Mouse (Mus musculus): ENCODE measurements at regions not wholly inside any gene's neighbourhood (a gene's known extent, or its start where the extent isn't known, plus 50 kb on each side); places are given as distances from the start of the nearest gene placed in this dataset.
"Not testable (repeated sequence)": the region's sequence is repeated elsewhere in the genome, so short reads cannot be mapped to it uniquely, and the experiment has no call there.

GRCm38 (mm10) chr9:31642169-31642568, 177.9 kb upstream of the Tmem45b start:
- Histone ChIP-seq H3K4me3 (ENCODE audit: control insufficient read depth, low read depth, low read length) (no peak overlapping the region), H3K27me3 (ENCODE audit: control insufficient read depth, insufficient read depth, low read length) (no peaks in the 10 kb centered on the region), H3K36me3 (ENCODE audit: control insufficient read depth, insufficient read depth, low read length) (no peaks in the 10 kb centered on the region), H3K27ac (ENCODE audit: control insufficient read depth, insufficient read depth, low read depth, low read length) (no peak overlapping the region), H3K4me1 (ENCODE audit: control insufficient read depth, insufficient read depth, low read length) (no peaks in the 10 kb centered on the region)
- no peak for TF ChIP-seq CTCF (IDR thresholded peaks at IDR 0.05; ENCODE audit: control insufficient read depth, insufficient read depth, insufficient replicate concordance, low read depth, low read length)
- no peak for TF ChIP-seq POLR2A (IDR thresholded peaks at IDR 0.05; ENCODE audit: control insufficient read depth, low read depth, low read length)

DNA sequence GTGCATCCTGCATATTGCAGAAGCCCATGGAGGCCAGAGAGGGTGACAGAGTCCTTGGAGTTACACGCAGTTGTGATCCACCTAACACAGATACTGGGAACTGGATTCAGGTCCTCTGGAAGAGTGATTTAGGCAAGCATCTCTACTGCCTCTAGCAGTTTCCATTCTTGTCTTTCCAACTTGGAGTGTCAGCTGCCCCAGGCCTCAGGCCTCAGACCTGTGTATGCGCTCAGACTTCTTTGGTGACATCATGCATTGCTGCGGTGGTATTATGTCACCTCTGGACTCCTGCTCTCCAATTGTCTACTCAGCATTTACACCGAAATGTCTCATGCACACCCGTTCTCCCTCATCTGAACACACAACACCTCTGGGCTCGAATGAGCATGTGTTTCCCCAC, 164.0 kb upstream of the Tmem45b start:
- Histone ChIP-seq H3K36me3 (ENCODE audit: control insufficient read depth, insufficient read depth, low read length) (no peaks in the 10 kb centered on the region), H3K4me1 (ENCODE audit: control insufficient read depth, insufficient read depth, low read length) (no peaks in the 10 kb centered on the region), H3K27ac (ENCODE audit: control insufficient read depth, insufficient read depth, low read depth, low read length) (no peak overlapping the region), H3K4me3 (ENCODE audit: control insufficient read depth, low read depth, low read length) (no peak overlapping the region), H3K27me3 (ENCODE audit: control insufficient read depth, insufficient read depth, low read length) (no peaks in the 10 kb centered on the region)
- TF ChIP-seq POLR2A (IDR thresholded peaks at IDR 0.05; ENCODE audit: control insufficient read depth, low read depth, low read length) (no peak), CTCF (IDR thresholded peaks at IDR 0.05; ENCODE audit: control insufficient read depth, insufficient read depth, insufficient replicate concordance, low read depth, low read length) (no peak)

- H3K36me3 ChIP-seq (ENCODE audit: control insufficient read depth, insufficient read depth, low read length); H3K27ac ChIP-seq (ENCODE audit: control insufficient read depth, insufficient read depth, low read depth, low read length); H3K27me3 ChIP-seq (ENCODE audit: control insufficient read depth, insufficient read depth, low read length); H3K4me3 ChIP-seq (ENCODE audit: control insufficient read depth, low read depth, low read length); H3K4me1 ChIP-seq (ENCODE audit: control insufficient read depth, insufficient read depth, low read length): not testable (repeated sequence)
Measured at GRCm38 (mm10) chr9:31621553-31621952, 157.3 kb upstream of the Tmem45b start.

GRCm38 (mm10) chr9:31619344-31619743, 155.1 kb upstream of the Tmem45b start:
- Histone ChIP-seq H3K4me1 (ENCODE audit: control insufficient read depth, insufficient read depth, low read length) (no peaks in the 10 kb centered on the region), H3K27me3 (ENCODE audit: control insufficient read depth, insufficient read depth, low read length) (no peaks in the 10 kb centered on the region), H3K36me3 (ENCODE audit: control insufficient read depth, insufficient read depth, low read length) (no peaks in the 10 kb centered on the region), H3K4me3 (ENCODE audit: control insufficient read depth, low read depth, low read length) (no peak overlapping the region), H3K27ac (ENCODE audit: control insufficient read depth, insufficient read depth, low read depth, low read length) (no peak overlapping the region)
- TF ChIP-seq POLR2A (IDR thresholded peaks at IDR 0.05; ENCODE audit: control insufficient read depth, low read depth, low read length) (no peak), CTCF (IDR thresholded peaks at IDR 0.05; ENCODE audit: control insufficient read depth, insufficient read depth, insufficient replicate concordance, low read depth, low read length) (no peak)

- H3K27ac ChIP-seq (ENCODE audit: control insufficient read depth, insufficient read depth, low read depth, low read length) = no peak overlapping the region
- TF ChIP-seq CTCF (IDR thresholded peaks at IDR 0.05; ENCODE audit: control insufficient read depth, insufficient read depth, insufficient replicate concordance, low read depth, low read length) = no peak
- no peak for TF ChIP-seq POLR2A (IDR thresholded peaks at IDR 0.05; ENCODE audit: control insufficient read depth, low read depth, low read length)
- no peaks in the 10 kb centered on the region for H3K4me1 ChIP-seq (ENCODE audit: control insufficient read depth, insufficient read depth, low read length)
- no peak overlapping the region for H3K4me3 ChIP-seq (ENCODE audit: control insufficient read depth, low read depth, low read length)
- no peaks in the 10 kb centered on the region for H3K27me3 ChIP-seq (ENCODE audit: control insufficient read depth, insufficient read depth, low read length)
- H3K36me3 ChIP-seq (ENCODE audit: control insufficient read depth, insufficient read depth, low read length) = no peaks in the 10 kb centered on the region
Measured at GRCm38 (mm10) chr9:31614250-31614945, 150.1 kb upstream of the Tmem45b start.

- no peak overlapping the region for H3K27ac ChIP-seq (ENCODE audit: control insufficient read depth, insufficient read depth, low read depth, low read length)
- TF ChIP-seq POLR2A (IDR thresholded peaks at IDR 0.05; ENCODE audit: control insufficient read depth, low read depth, low read length) (no peak), CTCF (IDR thresholded peaks at IDR 0.05; ENCODE audit: control insufficient read depth, insufficient read depth, insufficient replicate concordance, low read depth, low read length) (no peak)
- no peaks in the 10 kb centered on the region for H3K36me3 ChIP-seq (ENCODE audit: control insufficient read depth, insufficient read depth, low read length)
Measured at GRCm38 (mm10) chr9:31611036-31611695, 146.9 kb upstream of the Tmem45b start.

DNA sequence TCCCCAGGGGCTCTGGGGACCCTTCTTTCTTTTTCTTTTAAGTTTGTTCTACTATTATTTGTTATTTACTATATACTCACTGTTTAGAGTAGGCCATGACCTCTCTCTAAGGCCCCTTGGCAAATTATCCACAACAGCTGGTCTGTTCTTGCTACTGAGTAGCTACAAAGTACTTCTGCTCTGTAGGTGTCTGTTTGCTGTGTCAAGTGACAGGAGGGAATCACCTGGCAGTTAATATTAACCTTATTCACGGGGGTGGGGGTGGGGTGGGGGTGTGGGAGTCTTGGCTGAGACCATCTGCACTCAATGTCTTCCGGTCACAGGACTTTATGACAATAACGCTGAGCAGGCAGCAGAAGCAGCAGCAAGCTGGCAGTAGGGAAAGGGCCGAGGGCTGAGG, 146.4 kb upstream of the Tmem45b start:
- Histone ChIP-seq H3K36me3 (ENCODE audit: control insufficient read depth, insufficient read depth, low read length) (no peaks in the 10 kb centered on the region), H3K4me3 (ENCODE audit: control insufficient read depth, low read depth, low read length) (no peak overlapping the region), H3K27me3 (ENCODE audit: control insufficient read depth, insufficient read depth, low read length) (no peaks in the 10 kb centered on the region), H3K27ac (ENCODE audit: control insufficient read depth, insufficient read depth, low read depth, low read length) (no peak overlapping the region), H3K4me1 (ENCODE audit: control insufficient read depth, insufficient read depth, low read length) (no peaks in the 10 kb centered on the region)
- TF ChIP-seq POLR2A (IDR thresholded peaks at IDR 0.05; ENCODE audit: control insufficient read depth, low read depth, low read length) (no peak), CTCF (IDR thresholded peaks at IDR 0.05; ENCODE audit: control insufficient read depth, insufficient read depth, insufficient replicate concordance, low read depth, low read length) (no peak)

More at GRCm38 (mm10) chr9:31611036-31611695, 146.9 kb upstream of the Tmem45b start:
- H3K4me3 ChIP-seq (ENCODE audit: control insufficient read depth, low read depth, low read length) = no peak overlapping the region
- H3K27me3 ChIP-seq (ENCODE audit: control insufficient read depth, insufficient read depth, low read length) = no peaks in the 10 kb centered on the region
- no peaks in the 10 kb centered on the region for H3K4me1 ChIP-seq (ENCODE audit: control insufficient read depth, insufficient read depth, low read length)
